Mouse (Mus musculus): ENCODE data around the gene Snip1.

Gene Snip1

GRCm38 (mm10) chr4:125066490-125067370, at the start of gene Snip1:
TSS of gene Snip1 (plus strand) at chr4:125066672.
- DNase-seq (ENCODE audit: low spot score in 2 of 2), result peak; percentile 89 to 92

GRCm38 (mm10) chr4:125017431-125017830, 49.0 kb upstream of the Snip1 start:
- peak in 1 of 2 experiments; percentile 68 for DNase-seq (ENCODE audit: low spot score in 2 of 2)

- DNase-seq (ENCODE audit: low spot score in 2 of 2), result no peak
Observed at GRCm38 (mm10) chr4:125020780-125021538, 45.5 kb upstream of the Snip1 start.

GRCm38 (mm10) chr4:125029891-125030614, 36.4 kb upstream of the Snip1 start:
- peak; percentile 89 to 94 for DNase-seq (ENCODE audit: low spot score in 2 of 2)

GRCm38 (mm10) chr4:125034341-125034740, 32.1 kb upstream of the Snip1 start:
- DNase-seq (ENCODE audit: low spot score in 2 of 2), result no peak

GRCm38 (mm10) chr4:125044454-125044853, 22.0 kb upstream of the Snip1 start:
- DNase-seq (ENCODE audit: low spot score in 2 of 2), result no peak

- no peak for DNase-seq (ENCODE audit: low spot score in 2 of 2)
Observed at GRCm38 (mm10) chr4:125055385-125055784, 11.1 kb upstream of the Snip1 start.

GRCm38 (mm10) chr4:125056476-125056875, 10.0 kb upstream of the Snip1 start:
- no peak for DNase-seq (ENCODE audit: low spot score in 2 of 2)

GRCm38 (mm10) chr4:125057273-125057672, 9.2 kb upstream of the Snip1 start:
- no peak for DNase-seq (ENCODE audit: low spot score in 2 of 2)

- no peak for DNase-seq (ENCODE audit: low spot score in 2 of 2)
Observed at GRCm38 (mm10) chr4:125058033-125058432, 8.4 kb upstream of the Snip1 start.

GRCm38 (mm10) chr4:125059025-125059424, 7.4 kb upstream of the Snip1 start:
- peak; percentile 39 to 43 for DNase-seq (ENCODE audit: low spot score in 2 of 2)

GRCm38 (mm10) chr4:125063829-125064228, 2.6 kb upstream of the Snip1 start:
- DNase-seq (ENCODE audit: low spot score in 2 of 2), result no peak

GRCm38 (mm10) chr4:125065517-125066307, 760 bp upstream of the Snip1 start, which contains the start of gene Dnali1:
TSS of gene Dnali1 (minus strand) at chr4:125065703.
- DNase-seq (ENCODE audit: low spot score in 2 of 2), result peak; percentile 43 to 52

- DNase-seq (ENCODE audit: low spot score in 2 of 2), result no peak
Observed at GRCm38 (mm10) chr4:125077700-125078099, 11.2 kb downstream of the Snip1 start.

GRCm38 (mm10) chr4:125078698-125079097, 12.2 kb downstream of the Snip1 start:
- no peak for DNase-seq (ENCODE audit: low spot score in 2 of 2)

GRCm38 (mm10) chr4:125084403-125085345, 18.2 kb downstream of the Snip1 start, which contains the start of gene Meaf6:
TSS of gene Meaf6 (plus strand) at chr4:125085134.
- DNase-seq (ENCODE audit: low spot score in 2 of 2), result peak; percentile 90 to 92

- DNase-seq (ENCODE audit: low spot score in 2 of 2), result no peak
Observed at GRCm38 (mm10) chr4:125085346-125085841, 18.9 kb downstream of the Snip1 start.

GRCm38 (mm10) chr4:125093031-125093430, 26.6 kb downstream of the Snip1 start:
- no peak for DNase-seq (ENCODE audit: low spot score in 2 of 2)

- no peak for DNase-seq (ENCODE audit: low spot score in 2 of 2)
Observed at GRCm38 (mm10) chr4:125096066-125096465, 29.6 kb downstream of the Snip1 start.

GRCm38 (mm10) chr4:125097412-125097811, 30.9 kb downstream of the Snip1 start:
- DNase-seq (ENCODE audit: low spot score in 2 of 2), result no peak
